Mouse (Mus musculus): Measurements from ENCODE around the gene Prpsap1. TPM values are rescaled to one million over a fixed set of nuclear protein-coding genes. Genes with fewer than 3 reads are reported as not detected.
A peak's percentile ranks its signal among the peaks of the same experiment; 100 is the strongest.

The Prpsap1 gene
- total and polyA plus RNA-seq, 3 experiments: 79.8 to 114 (median 114) TPM

GRCm38 (mm10) chr11:116528636-116529320 is 34.8 kb upstream of the Prpsap1 start:
- TF ChIP-seq MAX (IDR thresholded peaks at IDR 0.05; ENCODE audit: low read length) (no peak), JUND (conservative IDR thresholded peaks at IDR 0.05; ENCODE audit: low read depth, low read length) (no peak), ZMIZ1 (IDR thresholded peaks at IDR 0.05; ENCODE audit: low read depth, low read length) (no peak), MEF2A (IDR thresholded peaks at IDR 0.05; ENCODE audit: borderline replicate concordance, low read depth, low read length) (no peak), POLR2A (IDR thresholded peaks at IDR 0.05; ENCODE audit: low read depth, low read length) (no peak), PAX5 (IDR thresholded peaks at IDR 0.05; ENCODE audit: low read length) (no peak), POLR2AphosphoS2 (IDR thresholded peaks at IDR 0.05; ENCODE audit: low read depth, low read length) (no peak), MAZ (IDR thresholded peaks at IDR 0.05; ENCODE audit: low read depth, low read length) (no peak), USF1 (IDR thresholded peaks at IDR 0.05; ENCODE audit: low read depth, low read length) (no peak), E2F4 (IDR thresholded peaks at IDR 0.05; ENCODE audit: insufficient replicate concordance, low read depth, low read length) (no peak), ELF1 (IDR thresholded peaks at IDR 0.05; ENCODE audit: low read depth, low read length) (no peak), CHD1 (IDR thresholded peaks at IDR 0.05; ENCODE audit: low read depth, low read length) (no peak), ETS1 (conservative IDR thresholded peaks at IDR 0.05; ENCODE audit: low read depth, low read length) (no peak), CHD2 (IDR thresholded peaks at IDR 0.05; ENCODE audit: low read length) (no peak), MAFK (IDR thresholded peaks at IDR 0.05; ENCODE audit: insufficient replicate concordance, low read length) (no peak), GABPA (IDR thresholded peaks at IDR 0.05; ENCODE audit: insufficient replicate concordance, low read depth, low read length) (no peak), KAT2A (IDR thresholded peaks at IDR 0.05; ENCODE audit: insufficient replicate concordance, low read length) (no peak), CTCF (conservative IDR thresholded peaks at IDR 0.05 in 1 of 2, IDR thresholded peaks at IDR 0.05 in 1 of 2; ENCODE audit: low read depth in 2 of 2, low read length in 2 of 2) (no peak), EP300 (IDR thresholded peaks at IDR 0.05; ENCODE audit: low read length) (no peak)
- no peaks in the 10 kb centered on the region for H3K9me3 ChIP-seq (replicated peaks; ENCODE audit: low read length)
- H3K4me2 ChIP-seq (ENCODE audit: insufficient read depth, low read depth, poor library complexity, severe bottlenecking): no peak overlapping the region
- no peaks in the 10 kb centered on the region for H3K36me3 ChIP-seq (replicated peaks in 1 of 2; ENCODE audit: control insufficient read depth in 1 of 2, insufficient read depth in 1 of 2, low read length in 1 of 2)
- peaks cover 5 to 40% of the 10 kb centered on the region in 2 experiments for H3K4me1 ChIP-seq (ENCODE audit: control insufficient read depth in 1 of 2, insufficient read depth in 2 of 2)
- no peak overlapping the region for H3K27ac ChIP-seq (ENCODE audit: insufficient read depth, low read depth)
- DNase-seq (ENCODE audit: extremely low read depth): no peak
- dilution Hi-C loops (cut with MboI; ENCODE audit: extremely low pct_ligation_motif_present, extremely low pct_unique_long_range_greater_than_20kb, low sequenced_read_pairs) (no loop called here), in situ Hi-C loops (cut with MboI; ENCODE audit: low pct_ligation_motif_present, low pct_unique_long_range_greater_than_20kb, low sequenced_read_pairs) (no loop called here)
- peaks cover 64% of the 10 kb centered on the region for H3K27me3 ChIP-seq (replicated peaks)
- H3K4me3 ChIP-seq (replicated peaks in 1 of 3; ENCODE audit: low read depth in 2 of 3, low read length in 2 of 3, poor library complexity in 1 of 3): no peak overlapping the region
- no peak overlapping the region for H3K9ac ChIP-seq (ENCODE audit: insufficient read depth, low read depth)
- H3K79me2 ChIP-seq (replicated peaks; ENCODE audit: control insufficient read depth, extremely low read depth, insufficient read depth, poor library complexity, severe bottlenecking): no peaks in the 10 kb centered on the region

GRCm38 (mm10) chr11:116523699-116524189 is 29.7 kb upstream of the Prpsap1 start:
- in situ Hi-C loops (cut with MboI; ENCODE audit: low pct_ligation_motif_present, low pct_unique_long_range_greater_than_20kb, low sequenced_read_pairs) (no loop called here), dilution Hi-C loops (cut with MboI; ENCODE audit: extremely low pct_ligation_motif_present, extremely low pct_unique_long_range_greater_than_20kb, low sequenced_read_pairs) (no loop called here)
- Histone ChIP-seq H3K4me1 (ENCODE audit: control insufficient read depth in 1 of 2, insufficient read depth in 2 of 2) (peaks cover 0 to 20% of the 10 kb centered on the region in 2 experiments; a peak in 2 of 4 replicates), H3K4me2 (ENCODE audit: insufficient read depth, low read depth, poor library complexity, severe bottlenecking) (no peak overlapping the region), H3K27ac (ENCODE audit: insufficient read depth, low read depth) (no peak overlapping the region), H3K9me3 (replicated peaks; ENCODE audit: low read length) (no peaks in the 10 kb centered on the region), H3K36me3 (replicated peaks in 1 of 2; ENCODE audit: control insufficient read depth in 1 of 2, insufficient read depth in 1 of 2, low read length in 1 of 2) (no peaks in the 10 kb centered on the region), H3K4me3 (replicated peaks in 1 of 3; ENCODE audit: low read depth in 2 of 3, low read length in 2 of 3, poor library complexity in 1 of 3) (no peak overlapping the region), H3K79me2 (replicated peaks; ENCODE audit: control insufficient read depth, extremely low read depth, insufficient read depth, poor library complexity, severe bottlenecking) (no peaks in the 10 kb centered on the region), H3K9ac (ENCODE audit: insufficient read depth, low read depth) (no peak overlapping the region), H3K27me3 (replicated peaks) (peaks cover 31% of the 10 kb centered on the region)
- DNase-seq (ENCODE audit: extremely low read depth): peak; percentile 53
- TF ChIP-seq USF1 (IDR thresholded peaks at IDR 0.05; ENCODE audit: low read depth, low read length): peak; percentile 75
- TF ChIP-seq IRF4 (IDR thresholded peaks at IDR 0.05; ENCODE audit: low read depth, low read length): no peak
- peak; percentile 62; the same call in 1 of the 2 replicates for TF ChIP-seq JUN (IDR thresholded peaks at IDR 0.05; ENCODE audit: insufficient read depth, low read depth, low read length)
- TF ChIP-seq ZC3H11A (IDR thresholded peaks at IDR 0.05; ENCODE audit: low read depth, low read length): no peak
- no peak for TF ChIP-seq MXI1 (IDR thresholded peaks at IDR 0.05; ENCODE audit: low read depth, low read length)
- peak; percentile 44; the same call in 1 of the 2 replicates for TF ChIP-seq ETS1 (conservative IDR thresholded peaks at IDR 0.05; ENCODE audit: low read depth, low read length)
- 0 out of 2 replicates have a peak, but pooled peaks have one; percentile 31 for TF ChIP-seq BHLHE40 (IDR thresholded peaks at IDR 0.05; ENCODE audit: low read depth, low read length)
- TF ChIP-seq USF2 (conservative IDR thresholded peaks at IDR 0.05; ENCODE audit: low read depth, low read length): peak; percentile 66
- TF ChIP-seq CHD2 (IDR thresholded peaks at IDR 0.05; ENCODE audit: low read length): no peak
- TF ChIP-seq RAD21 (IDR thresholded peaks at IDR 0.05; ENCODE audit: low read depth, low read length): no peak
- no peak for TF ChIP-seq TCF12 (IDR thresholded peaks at IDR 0.05; ENCODE audit: low read depth, low read length)
- TF ChIP-seq ELF1 (IDR thresholded peaks at IDR 0.05; ENCODE audit: low read depth, low read length): no peak
- no peak for TF ChIP-seq MYC (IDR thresholded peaks at IDR 0.05; ENCODE audit: low read depth, low read length)
- no peak for TF ChIP-seq POLR2A (IDR thresholded peaks at IDR 0.05; ENCODE audit: low read depth, low read length)
- TF ChIP-seq MEF2A (IDR thresholded peaks at IDR 0.05; ENCODE audit: borderline replicate concordance, low read depth, low read length): peak; percentile 76; the same call in 1 of the 2 replicates
- no peak for TF ChIP-seq POLR2AphosphoS2 (IDR thresholded peaks at IDR 0.05; ENCODE audit: low read depth, low read length)
- no peak for TF ChIP-seq E2F4 (IDR thresholded peaks at IDR 0.05; ENCODE audit: insufficient replicate concordance, low read depth, low read length)
- TF ChIP-seq EP300 (IDR thresholded peaks at IDR 0.05; ENCODE audit: low read length): peak; percentile 28; the same call in 1 of the 2 replicates
- no peak for TF ChIP-seq MAFK (IDR thresholded peaks at IDR 0.05; ENCODE audit: insufficient replicate concordance, low read length)
- no peak for TF ChIP-seq SMC3 (IDR thresholded peaks at IDR 0.05; ENCODE audit: low read depth, low read length)

All from CH12.LX (cell line).